Mouse (Mus musculus) neural tube, embryonic 13.5 days (tissue): ENCODE measurements around the gene Commd1. TPM values are rescaled to one million over a fixed set of nuclear protein-coding genes. Genes with fewer than 3 reads are reported as not detected.

Source experiments
- ATAC-seq: fragments of 200-750 bp; cut with Nextera tagmentation; 2 replicates; pipeline ENCODE4 v1.8.0; 2017; ENCODE audit warnings: low read depth, mild to moderate bottlenecking, moderate TSS enrichment, moderate library complexity
- H3K27ac ChIP-seq: fragments of 300-500 bp; sonication (generic); replicated peaks from 2 replicates; pipeline ENCODE4 v1.5.1; 2015; ENCODE audit warnings: moderate library complexity, mild to moderate bottlenecking, inconsistent platforms
- H3K27me3 ChIP-seq: fragments of 300-500 bp; sonication (generic); 2 replicates; pipeline ENCODE4 v1.6.1; 2015; ENCODE audit warnings: mild to moderate bottlenecking, inconsistent platforms
- H3K36me3 ChIP-seq: fragments of 300-500 bp; sonication (generic); 2 replicates; pipeline ENCODE4 v1.6.1; 2015; ENCODE audit warnings: mild to moderate bottlenecking, inconsistent platforms
- H3K4me1 ChIP-seq: fragments of 300-500 bp; sonication (generic); replicated peaks from 2 replicates; pipeline ENCODE4 v1.6.1; 2015; ENCODE audit warnings: inconsistent platforms
- H3K4me2 ChIP-seq: fragments of 300-500 bp; sonication (generic); 2 replicates; pipeline ENCODE4 v1.6.1; 2015; ENCODE audit warnings: inconsistent platforms, mild to moderate bottlenecking, moderate library complexity
- H3K4me3 ChIP-seq: fragments of 300-500 bp; sonication (generic); 2 replicates; pipeline ENCODE4 v1.5.1; 2015; ENCODE audit warnings: mild to moderate bottlenecking, inconsistent platforms
- H3K9ac ChIP-seq: fragments of 300-500 bp; sonication (generic); 2 replicates; pipeline ENCODE4 v1.6.1; 2015; ENCODE audit warnings: moderate library complexity, mild to moderate bottlenecking, inconsistent platforms
- H3K9me3 ChIP-seq: fragments of 300-500 bp; sonication (generic); 2 replicates; pipeline ENCODE4 v1.6.1; 2016; ENCODE audit warnings: inconsistent platforms
- WGBS: fragments of 180-500 bp; shearing (Covaris S2); methylation state at CpG from one replicate; pipeline ENCODE4 v1.1.7; 2015; 5-methylcytosine and 5-hydroxymethylcytosine counted together
- polyA plus RNA-seq: library from polyadenylated mRNA; unstranded; fragments of >200 nt; fragmentation: Nextera tagmentation; extraction: Ambion mirVana; gene quantifications from 2 replicates; pipeline ENCODE4 v1.2.1, GENCODE M21; 2015

Gene Commd1
- polyA plus RNA-seq, 1 experiment from 2014 or later = 302 TPM

GRCm38 (mm10) chr11:22897127-22897526 lies 85.1 kb downstream of the Commd1 start:
- no peak overlapping the region for H3K9ac ChIP-seq
- H3K4me2 ChIP-seq = no peak overlapping the region
- H3K27me3 ChIP-seq = no peaks in the 10 kb centered on the region
- peaks cover 12% of the 10 kb centered on the region; the same call in 1 of the 2 replicates for H3K4me1 ChIP-seq
- H3K27ac ChIP-seq = no peak overlapping the region
- WGBS = 88% methylated on average over 4 of the region's 4 CpGs
- H3K9me3 ChIP-seq = no peaks in the 10 kb centered on the region
- 0 out of 2 replicates have a peak, but pooled peaks cover 7% of the 10 kb centered on the region for H3K36me3 ChIP-seq
- no peak for ATAC-seq
- no peak overlapping the region for H3K4me3 ChIP-seq

DNA sequence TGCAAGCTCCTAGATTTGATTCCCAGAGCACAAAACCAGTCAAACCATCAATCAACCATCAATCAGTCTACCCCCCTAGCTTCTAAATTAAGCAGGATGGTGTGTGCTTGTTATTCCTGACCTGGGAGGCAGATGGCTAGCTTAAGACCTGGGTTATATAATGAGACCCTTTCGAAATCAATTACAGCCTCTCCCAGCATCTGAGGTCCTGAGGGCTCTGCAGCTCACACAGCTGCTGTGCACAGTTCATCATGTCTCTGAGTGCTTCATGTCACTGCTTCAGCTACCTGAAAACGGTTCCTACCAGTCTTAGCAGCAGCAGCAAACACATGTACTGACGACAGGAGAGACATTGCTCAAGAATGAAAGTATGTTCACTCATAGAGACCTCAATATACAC lies 89.1 kb downstream of the Commd1 start:
- Histone ChIP-seq H3K4me1 (peaks cover 12% of the 10 kb centered on the region; the same call in 1 of the 2 replicates), H3K27me3 (no peaks in the 10 kb centered on the region), H3K36me3 (no peaks in the 10 kb centered on the region), H3K9ac (no peak overlapping the region), H3K9me3 (no peaks in the 10 kb centered on the region), H3K4me3 (no peak overlapping the region), H3K27ac (no peak overlapping the region), H3K4me2 (no peak overlapping the region)
- peak; percentile 63; the same call in 1 of the 2 replicates for ATAC-seq
- 35% methylated on average over 3 of the region's 3 CpGs for WGBS

DNA sequence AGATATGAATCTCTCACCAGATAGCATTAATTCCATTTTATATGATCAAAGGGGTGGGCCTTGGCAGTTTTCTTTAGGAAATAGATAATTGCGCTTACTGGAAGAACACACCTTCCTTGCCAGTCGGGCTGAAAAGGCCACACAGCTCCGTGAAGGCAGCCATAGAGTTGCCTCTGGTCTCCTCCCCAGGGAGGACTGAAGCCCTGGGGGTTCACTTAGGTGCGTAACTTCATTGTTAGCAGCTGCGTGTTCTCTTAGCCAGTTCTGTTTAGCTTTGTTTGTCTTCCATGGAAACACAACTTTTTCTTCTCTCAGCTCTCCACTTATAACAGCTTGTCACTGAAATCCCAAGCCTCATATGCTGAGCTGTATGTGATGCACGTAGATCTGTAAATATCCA lies 89.7 kb downstream of the Commd1 start:
- WGBS = 68% methylated on average over 6 of the region's 6 CpGs
- Histone ChIP-seq H3K27me3 (no peaks in the 10 kb centered on the region), H3K9me3 (no peaks in the 10 kb centered on the region), H3K4me2 (no peak overlapping the region), H3K4me1 (peaks cover 12% of the 10 kb centered on the region; the same call in 1 of the 2 replicates), H3K36me3 (no peaks in the 10 kb centered on the region), H3K27ac (no peak overlapping the region), H3K4me3 (no peak overlapping the region), H3K9ac (no peak overlapping the region)
- no peak for ATAC-seq

GRCm38 (mm10) chr11:22891876-22892275 lies 90.3 kb downstream of the Commd1 start:
- Histone ChIP-seq H3K4me1 (peaks cover 12% of the 10 kb centered on the region; the same call in 1 of the 2 replicates), H3K4me3 (no peak overlapping the region), H3K36me3 (no peaks in the 10 kb centered on the region), H3K4me2 (no peak overlapping the region), H3K9me3 (no peaks in the 10 kb centered on the region), H3K9ac (no peak overlapping the region), H3K27me3 (no peaks in the 10 kb centered on the region), H3K27ac (no peak overlapping the region)
- no peak for ATAC-seq
- WGBS = 91% methylated on average over 7 of the region's 7 CpGs

GRCm38 (mm10) chr11:22891242-22891641 lies 90.9 kb downstream of the Commd1 start:
- H3K4me3 ChIP-seq = no peak overlapping the region

DNA sequence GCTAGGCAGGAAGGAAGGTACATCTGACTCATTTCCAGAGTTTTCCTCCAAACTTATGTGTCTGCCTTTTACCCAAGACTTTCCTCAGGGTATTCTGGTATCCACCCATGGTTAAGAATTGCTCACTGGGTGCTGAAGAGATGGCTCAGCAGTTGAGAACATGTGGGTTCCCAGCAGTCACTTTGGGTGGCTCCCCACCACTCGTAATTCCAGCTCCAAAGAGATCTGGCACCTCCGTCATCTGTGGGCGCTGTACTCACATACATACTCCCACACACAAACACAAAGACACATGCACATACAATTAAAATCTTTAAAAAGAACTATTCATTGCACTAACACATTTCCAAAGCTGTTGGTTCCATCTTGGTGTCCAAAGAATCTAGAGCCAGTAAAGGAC lies 93.0 kb downstream of the Commd1 start:
- WGBS = 91% methylated on average over 3 of the region's 3 CpGs
- Histone ChIP-seq H3K27me3 (no peaks in the 10 kb centered on the region), H3K9me3 (no peaks in the 10 kb centered on the region), H3K4me1 (peaks cover 12% of the 10 kb centered on the region; the same call in 1 of the 2 replicates), H3K36me3 (no peaks in the 10 kb centered on the region), H3K4me3 (no peak overlapping the region), H3K9ac (no peak overlapping the region), H3K4me2 (no peak overlapping the region), H3K27ac (no peak overlapping the region)
- ATAC-seq = no peak

More at GRCm38 (mm10) chr11:22891242-22891641, 90.9 kb downstream of the Commd1 start:
- ATAC-seq = no peak
- peaks cover 12% of the 10 kb centered on the region; the same call in 1 of the 2 replicates for H3K4me1 ChIP-seq
- whole genome bisulfite sequencing = 74% methylated on average over 9 of the region's 9 CpGs
- H3K27me3 ChIP-seq = no peaks in the 10 kb centered on the region
- H3K9ac ChIP-seq = no peak overlapping the region
- H3K27ac ChIP-seq = no peak overlapping the region
- H3K36me3 ChIP-seq = no peaks in the 10 kb centered on the region
- H3K9me3 ChIP-seq = no peaks in the 10 kb centered on the region
- no peak overlapping the region for H3K4me2 ChIP-seq

GRCm38 (mm10) chr11:22886991-22887390 lies 95.2 kb downstream of the Commd1 start:
- Histone ChIP-seq H3K9me3 (no peaks in the 10 kb centered on the region), H3K27me3 (no peaks in the 10 kb centered on the region), H3K4me3 (no peak overlapping the region), H3K36me3 (no peaks in the 10 kb centered on the region), H3K27ac (no peak overlapping the region), H3K9ac (no peak overlapping the region), H3K4me2 (no peak overlapping the region), H3K4me1 (no peaks in the 10 kb centered on the region)
- no peak for ATAC-seq
- 92% methylated on average over 4 of the region's 4 CpGs for WGBS

- H3K27me3 ChIP-seq = no peaks in the 10 kb centered on the region
- no peak overlapping the region for H3K4me3 ChIP-seq
- no peaks in the 10 kb centered on the region for H3K9me3 ChIP-seq
- 88% methylated on average over 1 of the region's 1 CpGs for WGBS
- no peak overlapping the region for H3K27ac ChIP-seq
- H3K9ac ChIP-seq = no peak overlapping the region
- no peak overlapping the region for H3K4me2 ChIP-seq
- ATAC-seq = no peak
- no peaks in the 10 kb centered on the region for H3K36me3 ChIP-seq
- no peaks in the 10 kb centered on the region for H3K4me1 ChIP-seq
Measured at GRCm38 (mm10) chr11:22885350-22885749, 96.8 kb downstream of the Commd1 start.

GRCm38 (mm10) chr11:22883676-22884075 lies 98.5 kb downstream of the Commd1 start:
- no peaks in the 10 kb centered on the region for H3K27me3 ChIP-seq
- no peak for ATAC-seq
- no peak overlapping the region for H3K4me2 ChIP-seq
- no peaks in the 10 kb centered on the region for H3K4me1 ChIP-seq
- H3K9ac ChIP-seq = no peak overlapping the region
- H3K9me3 ChIP-seq = no peaks in the 10 kb centered on the region
- no peaks in the 10 kb centered on the region for H3K36me3 ChIP-seq
- H3K4me3 ChIP-seq = no peak overlapping the region
- 79% methylated on average over 2 of the region's 2 CpGs for WGBS
- H3K27ac ChIP-seq = no peak overlapping the region

GRCm38 (mm10) chr11:22882926-22883325 lies 99.3 kb downstream of the Commd1 start:
- H3K9ac ChIP-seq = no peak overlapping the region
- ATAC-seq = no peak
- H3K36me3 ChIP-seq = no peaks in the 10 kb centered on the region
- no peaks in the 10 kb centered on the region for H3K4me1 ChIP-seq
- no peak overlapping the region for H3K4me2 ChIP-seq
- H3K9me3 ChIP-seq = no peaks in the 10 kb centered on the region
- no peak overlapping the region for H3K27ac ChIP-seq
- H3K27me3 ChIP-seq = no peaks in the 10 kb centered on the region
- no peak overlapping the region for H3K4me3 ChIP-seq

DNA sequence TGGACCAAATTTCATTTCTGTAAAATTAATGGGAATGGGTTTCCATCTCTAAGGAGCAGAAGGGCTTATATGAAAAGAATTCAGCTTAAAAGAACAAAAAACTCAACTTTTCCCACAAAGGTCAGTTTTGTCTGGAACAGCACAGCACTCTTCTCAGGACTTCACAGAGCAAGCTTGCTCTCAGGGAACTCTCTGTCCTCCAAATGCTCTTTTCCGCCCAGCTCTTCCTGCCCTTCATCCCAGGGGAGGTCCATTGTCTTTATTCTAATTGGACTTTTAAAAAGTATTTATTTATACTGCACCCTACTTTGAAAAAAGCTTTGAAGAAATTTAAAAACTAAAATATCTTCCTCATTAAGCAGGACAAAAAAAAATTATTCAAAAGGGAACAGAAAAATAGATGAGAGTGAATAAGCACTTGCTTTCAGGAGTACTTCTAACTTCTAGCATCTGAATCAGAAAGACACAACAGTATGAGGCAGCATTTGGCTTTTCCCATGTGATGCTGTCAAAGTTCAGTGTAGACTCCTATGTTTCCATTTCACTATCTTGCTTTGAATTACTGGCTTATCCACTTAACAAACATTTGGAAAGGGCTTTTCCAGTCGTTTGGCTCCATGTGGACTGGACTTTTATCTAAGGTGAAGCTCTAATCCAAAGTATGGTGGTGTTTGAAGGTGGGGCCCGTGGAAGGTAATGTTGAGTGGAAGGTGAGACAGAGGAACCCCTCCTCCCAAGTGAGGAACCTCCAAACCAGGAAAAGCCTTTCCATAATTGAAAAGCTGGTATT lies 101.6 kb downstream of the Commd1 start:
- H3K9ac ChIP-seq = no peak overlapping the region
- H3K4me1 ChIP-seq = peaks cover 5% of the 10 kb centered on the region; the same call in 1 of the 2 replicates
- no peaks in the 10 kb centered on the region for H3K36me3 ChIP-seq
- WGBS = 72% methylated on average over 3 of the region's 3 CpGs
- H3K4me3 ChIP-seq = no peak overlapping the region
- no peak for ATAC-seq
- no peak overlapping the region for H3K4me2 ChIP-seq
- H3K27ac ChIP-seq = no peak overlapping the region
- no peaks in the 10 kb centered on the region for H3K9me3 ChIP-seq
- no peaks in the 10 kb centered on the region for H3K27me3 ChIP-seq

- ATAC-seq = no peak
- no peak overlapping the region for H3K4me2 ChIP-seq
- 94% methylated on average over 4 of the region's 4 CpGs for WGBS
- no peak overlapping the region for H3K4me3 ChIP-seq
- no peak overlapping the region for H3K9ac ChIP-seq
- no peak overlapping the region for H3K27ac ChIP-seq
- peaks cover 15% of the 10 kb centered on the region for H3K4me1 ChIP-seq
- no peaks in the 10 kb centered on the region for H3K27me3 ChIP-seq
- H3K9me3 ChIP-seq = no peaks in the 10 kb centered on the region
- no peaks in the 10 kb centered on the region for H3K36me3 ChIP-seq
Measured at GRCm38 (mm10) chr11:22879645-22880044, 102.5 kb downstream of the Commd1 start.
